Mouse (Mus musculus) bone marrow, adult 2 months (tissue): ENCODE measurements around the gene Grn.

Experiments used
- CTCF ChIP-seq: fragments of 200-500 bp; IDR thresholded peaks from 2 replicates; pipeline ENCODE4 v1.5.1; 2011; ENCODE audit warnings: low read length, control low read depth; ENCODE audit not compliant: control insufficient read depth, insufficient read depth
- POLR2A ChIP-seq: fragments of 200-500 bp; IDR thresholded peaks from 2 replicates; pipeline ENCODE4 v1.6.1; 2011; ENCODE audit warnings: low read depth, mild to moderate bottlenecking, control low read depth, low read length, borderline replicate concordance; ENCODE audit not compliant: control insufficient read depth

DNA sequence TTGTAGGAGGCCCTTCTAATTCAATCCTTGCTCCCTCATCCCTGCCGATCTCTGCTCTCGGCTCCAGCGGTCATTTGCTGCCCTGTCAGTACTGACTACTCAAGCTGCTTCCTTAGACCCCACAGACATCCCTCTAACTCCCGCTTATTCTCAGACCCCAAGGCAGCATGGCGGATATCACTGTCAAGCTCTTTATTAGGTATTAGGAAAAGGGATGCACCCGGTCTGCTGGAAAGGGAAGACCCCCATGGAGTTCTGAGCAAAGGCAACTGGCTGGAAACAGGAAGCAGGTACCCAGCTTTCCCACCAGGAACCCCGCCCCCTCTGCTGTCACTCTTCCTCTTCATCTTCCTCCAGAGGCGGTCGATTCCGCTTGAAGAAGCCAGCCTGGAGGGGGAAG lies 23.0 kb downstream of the Grn start:
- TF ChIP-seq CTCF: no peak
- TF ChIP-seq POLR2A: no peak
